Mouse (Mus musculus) MEL (cell line): ENCODE measurements around the gene Cnst.

Experiments
- CTCF ChIP-seq, 3 experiments: IDR thresholded peaks in 2 of 3; conservative IDR thresholded peaks in 1 of 3; 2 replicates each; pipeline ENCODE4 v1.5.1; 2011 to 2012; ENCODE audit warnings: low read length in 3 of 3, low read depth in 2 of 3, mild to moderate bottlenecking in 2 of 3, improper control_type of control experiment in 1 of 3, inconsistent platforms in 1 of 3, mixed read lengths in 1 of 3, moderate library complexity in 1 of 3; ENCODE audit not compliant: control insufficient read depth in 1 of 3, insufficient read depth in 1 of 3, poor library complexity in 1 of 3, severe bottlenecking in 1 of 3
- GATA1 ChIP-seq: IDR thresholded peaks from 2 replicates; pipeline ENCODE4 v1.6.1; 2011; ENCODE audit warnings: low read depth, low read length, improper control_type of control experiment
- HCFC1 ChIP-seq: IDR thresholded peaks from 2 replicates; pipeline ENCODE4 v1.6.1; 2012; ENCODE audit warnings: low read depth, mild to moderate bottlenecking, inconsistent platforms, low read length, improper control_type of control experiment, moderate library complexity
- MYC ChIP-seq: IDR thresholded peaks from 2 replicates; pipeline ENCODE4 v1.6.1; 2011; ENCODE audit warnings: low read depth, mild to moderate bottlenecking, low read length, improper control_type of control experiment, moderate library complexity
- NELFE ChIP-seq: IDR thresholded peaks from 2 replicates; pipeline ENCODE4 v1.6.1; 2011; ENCODE audit warnings: low read depth, low read length, improper control_type of control experiment
- NRF1 ChIP-seq: IDR thresholded peaks from 2 replicates; pipeline ENCODE4 v1.6.1; 2014; ENCODE audit warnings: low read depth, mild to moderate bottlenecking, inconsistent platforms, low read length, improper control_type of control experiment, moderate library complexity; ENCODE audit not compliant: poor library complexity, insufficient read depth, severe bottlenecking
- POLR2A ChIP-seq, 2 experiments: IDR thresholded peaks; 2 replicates each; pipeline ENCODE4 v1.6.1; 2011 to 2012; ENCODE audit warnings: low read length in 2 of 2, mild to moderate bottlenecking in 2 of 2, control low read depth in 1 of 2, improper control_type of control experiment in 1 of 2, low read depth in 1 of 2, moderate library complexity in 1 of 2; ENCODE audit not compliant: control insufficient read depth in 1 of 2, insufficient read depth in 1 of 2, poor library complexity in 1 of 2
- TAL1 ChIP-seq: IDR thresholded peaks from 2 replicates; pipeline ENCODE4 v1.6.1; 2012; ENCODE audit warnings: mild to moderate bottlenecking, inconsistent platforms, low read length, moderate library complexity, mixed read lengths
- TBP ChIP-seq: IDR thresholded peaks from 2 replicates; pipeline ENCODE4 v1.8.0; 2011; ENCODE audit warnings: low read depth, low read length, improper control_type of control experiment
- TCF12 ChIP-seq: IDR thresholded peaks from 2 replicates; pipeline ENCODE4 v1.6.1; 2014; ENCODE audit warnings: low read depth, mild to moderate bottlenecking, inconsistent platforms, low read length, improper control_type of control experiment, moderate library complexity
- USF1 ChIP-seq: IDR thresholded peaks from 2 replicates; pipeline ENCODE4 v1.6.1; 2014; ENCODE audit warnings: low read depth, mild to moderate bottlenecking, inconsistent platforms, low read length, improper control_type of control experiment, moderate library complexity
- ZC3H11A ChIP-seq: IDR thresholded peaks from 2 replicates; pipeline ENCODE4 v1.6.1; 2012; ENCODE audit warnings: low read depth, mild to moderate bottlenecking, inconsistent platforms, low read length, improper control_type of control experiment
- ZNF384 ChIP-seq: IDR thresholded peaks from 2 replicates; pipeline ENCODE4 v1.6.1; 2012; ENCODE audit warnings: low read depth, mild to moderate bottlenecking, inconsistent platforms, low read length, improper control_type of control experiment

- TF ChIP-seq POLR2A (IDR thresholded peaks at IDR 0.05; ENCODE audit: control insufficient read depth in 1 of 2, insufficient read depth in 1 of 2, low read depth in 1 of 2, low read length in 2 of 2, poor library complexity in 1 of 2) = no peak
- TF ChIP-seq HCFC1 = no peak
- TF ChIP-seq NELFE = no peak
- no peak for TF ChIP-seq TAL1
- TF ChIP-seq CTCF (IDR thresholded peaks at IDR 0.05 in 2 of 3, conservative IDR thresholded peaks at IDR 0.05 in 1 of 3; ENCODE audit: control insufficient read depth in 1 of 3, insufficient read depth in 1 of 3, low read depth in 2 of 3, low read length in 3 of 3, poor library complexity in 1 of 3, severe bottlenecking in 1 of 3) = no peak
- TF ChIP-seq NRF1 = no peak
- TF ChIP-seq USF1 = no peak
- no peak for TF ChIP-seq ZC3H11A
- TF ChIP-seq TCF12 = no peak
- TF ChIP-seq GATA1 = no peak
- no peak for TF ChIP-seq ZNF384
- no peak for TF ChIP-seq TBP
- TF ChIP-seq MYC = no peak
These were observed 60.0 kb downstream of the Cnst start for GRCm38 (mm10) chr1:179606004-179606723.
